In genomic region chr8:84722530-84722849, GRCm38 (mm10) we compare ENCODE assay signal across 8 mouse cellular contexts. TPM values are rescaled to one million over a fixed set of nuclear protein-coding genes. Genes with fewer than 3 reads are reported as not detected.
DNase-seq lines count a peak whose midpoint lies in the region; ATAC-seq and TF ChIP-seq lines count a peak whose summit lies in the region.

No protein-coding gene starts in this region.

- no peak for ATAC-seq in kidney, postnatal 0 days (replicated peaks; ENCODE audit: low FRiP score, low read depth)
- ATAC-seq in embryonic facial prominence, embryonic 13.5 days (ENCODE audit: insufficient number of reproducible peaks, insufficient read depth, low FRiP score, low TSS enrichment, low read depth): no peak; the same call in 1 of the 2 replicates
- no peak; the same call in 1 of the 2 replicates for ATAC-seq in intestine, embryonic 14.5 days (replicated peaks; ENCODE audit: low FRiP score, low TSS enrichment, low read depth)

- no peak for TF ChIP-seq POLR2A in myocyte (IDR thresholded peaks at IDR 0.05; ENCODE audit: insufficient read length, low read depth)

- H3K4me3 ChIP-seq in kidney, postnatal 0 days (replicated peaks; ENCODE audit: low read depth, low read length): no peak overlapping the region
- H3K4me3 ChIP-seq in embryonic facial prominence, embryonic 13.5 days: peak overlapping the region; percentile 27
- H3K4me3 ChIP-seq in intestine, embryonic 14.5 days (ENCODE audit: low read depth, low read length): no peak overlapping the region
- H3K4me3 ChIP-seq in myocyte: peak overlapping the region; percentile 11

- H3K9me3 ChIP-seq in kidney, postnatal 0 days (replicated peaks; ENCODE audit: low read length): no peaks in the 10 kb centered on the region
- H3K9me3 ChIP-seq in embryonic facial prominence, embryonic 13.5 days: no peaks in the 10 kb centered on the region
- H3K9me3 ChIP-seq in intestine, embryonic 14.5 days (ENCODE audit: control insufficient read depth, low read length): no peaks in the 10 kb centered on the region

- no peaks in the 10 kb centered on the region for H3K36me3 ChIP-seq in kidney, postnatal 0 days (ENCODE audit: insufficient read depth, low read length)
- H3K36me3 ChIP-seq in embryonic facial prominence, embryonic 13.5 days: peaks cover 85% of the 10 kb centered on the region
- no peaks in the 10 kb centered on the region for H3K36me3 ChIP-seq in intestine, embryonic 14.5 days (ENCODE audit: control insufficient read depth, insufficient read depth, low read length)
- peaks cover 34% of the 10 kb centered on the region for H3K36me3 ChIP-seq in myocyte (ENCODE audit: control insufficient read depth, insufficient read depth)

- 64% methylated on average over 6 of the region's 6 CpGs for WGBS in kidney, postnatal 0 days
- 23% methylated on average over 6 of the region's 6 CpGs for whole genome bisulfite sequencing in embryonic facial prominence, embryonic 13.5 days
- WGBS in intestine, embryonic 14.5 days: 69% methylated on average over 6 of the region's 6 CpGs

- H3K4me2 ChIP-seq in kidney, postnatal 0 days (ENCODE audit: low read length): no peak overlapping the region
- peak overlapping the region; percentile 53 for H3K4me2 ChIP-seq in embryonic facial prominence, embryonic 13.5 days
- peak overlapping the region; percentile 41; the same call in 1 of the 2 replicates for H3K4me2 ChIP-seq in intestine, embryonic 14.5 days (ENCODE audit: low read length)
- H3K4me2 ChIP-seq in myocyte (ENCODE audit: low read depth): peak overlapping the region; percentile 96

- H3K9ac ChIP-seq in kidney, postnatal 0 days (ENCODE audit: low read depth, low read length): no peak overlapping the region
- H3K9ac ChIP-seq in embryonic facial prominence, embryonic 13.5 days: peak overlapping the region; percentile 68
- no peak overlapping the region for H3K9ac ChIP-seq in intestine, embryonic 14.5 days (ENCODE audit: low read length)

- no peak for DNase-seq in kidney, postnatal 0 days (ENCODE audit: low spot score)
- DNase-seq in kidney, postnatal 25 days: no peak
- no peak for DNase-seq in intestine, embryonic 14.5 days (ENCODE audit: low spot score)
- DNase-seq in thymus, postnatal 10 days (ENCODE audit: low spot score in 2 of 2): no peak
- DNase-seq in left cerebral cortex, postnatal 4 days: no peak
- no peak for DNase-seq in gastrocnemius, postnatal 36 days

- peak overlapping the region; percentile 65 for H3K27ac ChIP-seq in kidney, postnatal 0 days
- peak overlapping the region; percentile 99 for H3K27ac ChIP-seq in embryonic facial prominence, embryonic 13.5 days
- peak overlapping the region; percentile 93 for H3K27ac ChIP-seq in intestine, embryonic 14.5 days (ENCODE audit: low read depth)

- TF ChIP-seq CTCF in kidney, postnatal 0 days (IDR thresholded peaks at IDR 0.05; ENCODE audit: low read depth): no peak

- H3ac ChIP-seq in myocyte (ENCODE audit: control insufficient read depth, insufficient read length): no peak overlapping the region

- H3K27me3 ChIP-seq in kidney, postnatal 0 days (ENCODE audit: insufficient read depth, low read length): no peaks in the 10 kb centered on the region
- peaks cover 8% of the 10 kb centered on the region; the same call in 1 of the 2 replicates for H3K27me3 ChIP-seq in embryonic facial prominence, embryonic 13.5 days
- H3K27me3 ChIP-seq in intestine, embryonic 14.5 days (replicated peaks; ENCODE audit: control insufficient read depth, insufficient read depth, low read length): peaks cover 11% of the 10 kb centered on the region
- H3K27me3 ChIP-seq in myocyte (ENCODE audit: control insufficient read depth, insufficient read depth, insufficient read length): no peaks in the 10 kb centered on the region

- peaks cover 12% of the 10 kb centered on the region for H3K79me2 ChIP-seq in myocyte (ENCODE audit: control insufficient read depth, insufficient read depth)

- peaks cover 26% of the 10 kb centered on the region for H3K4me1 ChIP-seq in kidney, postnatal 0 days (replicated peaks; ENCODE audit: insufficient read depth, low read length)
- peaks cover 77% of the 10 kb centered on the region for H3K4me1 ChIP-seq in embryonic facial prominence, embryonic 13.5 days
- H3K4me1 ChIP-seq in intestine, embryonic 14.5 days (replicated peaks; ENCODE audit: control insufficient read depth, insufficient read depth, low read length): peaks cover 36% of the 10 kb centered on the region

- intact Hi-C loops in left cerebral cortex, postnatal 4 days (cut with DNase I): no loop called here
- intact Hi-C loops in gastrocnemius, postnatal 36 days (cut with DNase I): no loop called here

TF ChIP-seq in myocyte, 11 proteins besides CTCF, POLR2A, EP300 and RAD21:
- TF ChIP-seq MYOD1 (IDR thresholded peaks at IDR 0.05; ENCODE audit: control insufficient read depth in 1 of 3, insufficient read length in 2 of 3, low read depth in 2 of 3) (no peak), TCF12 (IDR thresholded peaks at IDR 0.05; ENCODE audit: insufficient read depth, poor library complexity, severe bottlenecking) (no peak), MYOG (IDR thresholded peaks at IDR 0.05; ENCODE audit: control insufficient read depth in 1 of 3, insufficient read depth in 1 of 3, insufficient read length in 2 of 3, low read depth in 2 of 3) (no peak), REST (IDR thresholded peaks at IDR 0.05; ENCODE audit: insufficient read depth, insufficient read length) (no peak), USF1 (IDR thresholded peaks at IDR 0.05; ENCODE audit: low read depth) (no peak), SRF (IDR thresholded peaks at IDR 0.05; ENCODE audit: control insufficient read depth, insufficient read length, low read depth) (no peak), POLR2AphosphoS2 (IDR thresholded peaks at IDR 0.05; ENCODE audit: insufficient read length, low read depth) (no peak), MAX (IDR thresholded peaks at IDR 0.05; ENCODE audit: low read depth) (no peak), TCF3 (IDR thresholded peaks at IDR 0.05; ENCODE audit: insufficient read length, low read depth) (no peak), CEBPB (IDR thresholded peaks at IDR 0.05; ENCODE audit: insufficient read depth, poor library complexity, severe bottlenecking) (no peak)

RNA-seq across cellular contexts. Expression of gene G430095P16Rik, which starts 0.3 kb away (rescaled TPM):
- 1.9 and 2.5 TPM in 2 replicates for polyA plus RNA-seq in kidney, postnatal 0 days (2015; fragmentation: Nextera tagmentation; extraction: Ambion mirVana)
- 6.1 and 6.2 TPM in 2 replicates for polyA plus RNA-seq in embryonic facial prominence, embryonic 13.5 days (2015; fragmentation: Nextera tagmentation; extraction: Ambion mirVana)
- 3.3 and 4.1 TPM in 2 replicates for polyA plus RNA-seq in intestine, embryonic 14.5 days (2014; fragmentation: Nextera tagmentation; extraction: Ambion mirVana)
- polyA plus RNA-seq in myocyte (2012; fragmentation: generic; extraction: Trizol): 9.4 TPM
- not detected for total RNA-seq in left cerebral cortex, postnatal 4 days (2021)
- total RNA-seq in gastrocnemius, postnatal 36 days (2021): 1 to 10 TPM in 1 of 2 experiments, not detected in 1; 1.0 TPM

RNA-seq across cellular contexts. Expression of gene Lyl1, which starts 21.2 kb away (rescaled TPM):
- polyA plus RNA-seq in kidney, postnatal 0 days (2015; fragmentation: Nextera tagmentation; extraction: Ambion mirVana): 6.1 and 6.4 TPM in 2 replicates
- 4.8 and 4.9 TPM in 2 replicates for polyA plus RNA-seq in embryonic facial prominence, embryonic 13.5 days (2015; fragmentation: Nextera tagmentation; extraction: Ambion mirVana)
- polyA plus RNA-seq in intestine, embryonic 14.5 days (2014; fragmentation: Nextera tagmentation; extraction: Ambion mirVana): 4.3 and 5.2 TPM in 2 replicates
- not detected for polyA plus RNA-seq in myocyte (2012; fragmentation: generic; extraction: Trizol)
- total RNA-seq in left cerebral cortex, postnatal 4 days (2021): 1 to 10 TPM; 3.0 to 3.3 TPM
- total RNA-seq in gastrocnemius, postnatal 36 days (2021): 1 to 10 TPM in 1 of 2 experiments, under 1 TPM in 1; 0.96 to 1.4 TPM

RNA-seq across cellular contexts. Expression of gene Nacc1, which starts 34.8 kb away (rescaled TPM):
- polyA plus RNA-seq in kidney, postnatal 0 days (2015; fragmentation: Nextera tagmentation; extraction: Ambion mirVana): 15.9 and 16.1 TPM in 2 replicates
- polyA plus RNA-seq in embryonic facial prominence, embryonic 13.5 days (2015; fragmentation: Nextera tagmentation; extraction: Ambion mirVana): 16.3 and 16.6 TPM in 2 replicates
- polyA plus RNA-seq in intestine, embryonic 14.5 days (2014; fragmentation: Nextera tagmentation; extraction: Ambion mirVana): 23.7 and 25.0 TPM in 2 replicates
- polyA plus RNA-seq in myocyte (2012; fragmentation: generic; extraction: Trizol): 56.1 TPM
- total RNA-seq in left cerebral cortex, postnatal 4 days (2021): 10 to 100 TPM; 68.4 to 72.1 TPM
- total RNA-seq in gastrocnemius, postnatal 36 days (2021): 10 to 100 TPM; 18.1 to 20.1 TPM

RNA-seq across cellular contexts. Expression of gene Trmt1, which starts 36.4 kb away (rescaled TPM):
- polyA plus RNA-seq in kidney, postnatal 0 days (2015; fragmentation: Nextera tagmentation; extraction: Ambion mirVana): 55.3 and 56.1 TPM in 2 replicates
- 71.3 and 78.6 TPM in 2 replicates for polyA plus RNA-seq in embryonic facial prominence, embryonic 13.5 days (2015; fragmentation: Nextera tagmentation; extraction: Ambion mirVana)
- polyA plus RNA-seq in intestine, embryonic 14.5 days (2014; fragmentation: Nextera tagmentation; extraction: Ambion mirVana): 85.9 and 87.0 TPM in 2 replicates
- polyA plus RNA-seq in myocyte (2012; fragmentation: generic; extraction: Trizol): 94.4 TPM
- total RNA-seq in left cerebral cortex, postnatal 4 days (2021): 100 to 1,000 TPM; 110 to 112 TPM
- total RNA-seq in gastrocnemius, postnatal 36 days (2021): 10 to 100 TPM; 39.8 to 43.3 TPM

RNA-seq across cellular contexts. Expression of gene Ier2, which starts 59.8 kb away (rescaled TPM):
- 77.4 and 83.8 TPM in 2 replicates for polyA plus RNA-seq in kidney, postnatal 0 days (2015; fragmentation: Nextera tagmentation; extraction: Ambion mirVana)
- 64.3 and 67.6 TPM in 2 replicates for polyA plus RNA-seq in embryonic facial prominence, embryonic 13.5 days (2015; fragmentation: Nextera tagmentation; extraction: Ambion mirVana)
- 73.2 and 75.5 TPM in 2 replicates for polyA plus RNA-seq in intestine, embryonic 14.5 days (2014; fragmentation: Nextera tagmentation; extraction: Ambion mirVana)
- 75.7 TPM for polyA plus RNA-seq in myocyte (2012; fragmentation: generic; extraction: Trizol)
- total RNA-seq in left cerebral cortex, postnatal 4 days (2021): 10 to 100 TPM; 10.2 to 10.7 TPM
- 1 to 10 TPM; 5.6 to 9.3 TPM for total RNA-seq in gastrocnemius, postnatal 36 days (2021)

Comparison
In these comparisons a context has a peak if more than half of its experiments do, and no peak if none do; other contexts are left out.
1. H3K4me3 ChIP-seq: peak in embryonic facial prominence, embryonic 13.5 days (single experiment) and myocyte (single experiment); none in kidney, postnatal 0 days (single experiment) and intestine, embryonic 14.5 days (single experiment).
2. Peak in every context shown above with its lines, with median percentiles within 50 percentile points of each other: H3K27ac ChIP-seq.